Mouse (Mus musculus): ENCODE data around the gene Dnmt3b.

Gene Dnmt3b

DNA sequence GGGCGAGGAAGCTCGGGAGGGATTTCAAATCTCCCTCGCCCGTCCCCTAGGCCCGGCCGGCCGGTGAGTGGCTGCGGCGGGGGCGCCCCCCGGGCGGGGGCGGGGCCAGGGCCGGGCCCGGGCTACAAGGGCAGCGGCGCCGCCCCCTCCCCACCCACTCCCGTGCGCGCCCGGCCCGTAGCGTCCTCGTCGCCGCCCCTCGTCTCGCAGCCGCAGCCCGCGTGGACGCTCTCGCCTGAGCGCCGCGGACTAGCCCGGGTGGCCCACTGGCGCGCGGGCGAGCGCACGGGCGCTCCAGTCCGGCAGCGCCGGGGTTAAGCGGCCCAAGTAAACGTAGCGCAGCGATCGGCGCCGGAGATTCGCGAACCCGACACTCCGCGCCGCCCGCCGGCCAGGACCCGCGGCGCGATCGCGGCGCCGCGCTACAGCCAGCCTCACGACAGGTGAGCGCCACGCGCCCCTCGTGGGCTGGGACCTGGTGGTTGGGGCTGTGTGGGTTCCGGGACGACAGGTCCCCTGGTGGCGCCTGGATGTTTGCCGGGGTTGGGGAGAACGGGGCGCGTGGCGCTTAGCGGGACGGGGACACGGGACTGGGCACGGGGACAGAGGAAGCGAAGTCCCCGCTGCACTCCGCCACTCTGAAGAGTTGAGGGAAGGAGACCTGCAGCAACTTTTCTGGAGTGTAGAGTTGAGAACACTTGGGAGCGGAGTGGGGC lies at the start of gene Dnmt3b:
Gene Dnmt3b (plus strand): TSS at position 153 of the 716 bp plus-strand sequence.
- peak; percentile 68 for DNase-seq (ENCODE audit: low read depth, low spot score)

DNA sequence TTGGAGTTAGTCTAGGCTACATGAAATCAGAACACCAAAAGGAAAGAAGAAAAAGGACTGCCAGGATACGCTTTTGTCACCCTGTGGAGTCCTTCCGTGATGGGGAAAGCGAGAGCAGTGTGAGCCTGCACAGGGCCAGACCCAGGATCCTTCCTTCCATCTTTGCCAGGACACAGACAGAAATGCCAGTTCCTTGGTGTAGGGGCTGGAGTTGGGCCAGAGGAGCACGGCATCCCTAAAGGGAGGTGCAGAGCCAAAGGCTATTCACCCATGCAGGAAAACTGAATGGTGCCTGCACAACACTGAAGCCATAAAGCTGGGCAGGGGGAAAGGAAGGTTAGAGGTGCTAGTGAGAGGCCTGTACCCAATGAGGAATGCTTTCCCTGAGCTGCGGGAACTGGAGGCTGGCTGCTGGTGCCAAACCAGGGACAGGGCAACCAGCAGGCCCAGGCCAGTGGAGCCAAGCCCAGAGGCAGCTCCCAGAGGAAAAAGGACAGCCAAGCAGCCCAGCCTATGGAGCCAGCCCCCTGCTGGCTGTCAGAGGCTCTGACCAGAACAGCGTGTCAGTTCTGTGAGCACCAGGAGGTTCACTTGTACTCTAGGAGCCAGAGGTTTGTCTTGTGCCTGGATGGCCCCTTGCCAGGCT lies 49.1 kb upstream of the Dnmt3b start:
- no peak for DNase-seq (ENCODE audit: low read depth, low spot score)

DNA sequence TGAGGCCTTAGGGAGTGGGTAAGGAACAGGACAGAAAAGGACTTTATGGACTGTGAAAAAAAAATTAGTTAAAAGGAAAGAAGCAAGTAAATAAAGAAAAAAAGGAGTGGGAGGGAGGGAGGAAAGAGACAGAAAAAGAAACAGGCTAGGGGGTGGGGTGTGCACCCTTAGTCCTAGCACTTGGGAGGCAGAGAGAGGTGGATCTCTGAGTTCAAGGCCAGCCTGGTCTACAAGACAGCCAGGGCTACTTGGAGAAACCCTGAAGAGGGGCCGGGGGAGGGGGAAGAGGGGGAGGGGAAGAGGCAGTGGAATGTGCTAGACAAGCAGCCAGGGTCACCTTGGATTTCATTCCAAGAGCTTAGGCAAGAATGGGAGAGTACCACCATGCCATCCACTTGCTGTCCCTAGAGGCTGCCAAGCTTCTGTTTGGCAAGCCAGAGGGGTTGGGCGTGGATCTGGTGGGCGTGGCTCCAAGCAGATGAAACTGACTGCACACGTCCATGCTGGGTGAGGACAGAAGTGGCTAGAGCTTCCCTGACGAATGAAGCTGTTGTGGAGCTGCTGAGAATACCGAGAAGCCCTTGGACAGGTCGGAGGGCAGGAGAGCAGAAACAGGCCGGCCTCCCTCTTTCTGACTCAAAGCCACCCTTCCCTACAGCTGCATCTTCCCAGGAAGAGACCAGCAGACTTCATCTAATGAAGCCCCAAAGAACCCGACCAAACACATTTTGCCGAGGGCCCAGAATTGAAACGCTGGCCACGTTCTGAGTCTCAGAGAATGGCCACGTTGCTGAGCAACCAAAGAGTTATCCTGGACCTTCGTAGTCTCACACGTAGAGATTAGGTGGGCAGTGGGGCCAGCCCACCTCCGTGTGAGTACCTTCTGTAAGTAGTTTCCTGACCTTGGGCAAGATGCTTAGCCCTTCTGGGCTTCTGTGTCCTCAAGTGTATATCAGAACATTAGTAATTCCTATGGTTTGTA lies 48.3 kb upstream of the Dnmt3b start:
- DNase-seq (ENCODE audit: low read depth, low spot score), result no peak

DNA sequence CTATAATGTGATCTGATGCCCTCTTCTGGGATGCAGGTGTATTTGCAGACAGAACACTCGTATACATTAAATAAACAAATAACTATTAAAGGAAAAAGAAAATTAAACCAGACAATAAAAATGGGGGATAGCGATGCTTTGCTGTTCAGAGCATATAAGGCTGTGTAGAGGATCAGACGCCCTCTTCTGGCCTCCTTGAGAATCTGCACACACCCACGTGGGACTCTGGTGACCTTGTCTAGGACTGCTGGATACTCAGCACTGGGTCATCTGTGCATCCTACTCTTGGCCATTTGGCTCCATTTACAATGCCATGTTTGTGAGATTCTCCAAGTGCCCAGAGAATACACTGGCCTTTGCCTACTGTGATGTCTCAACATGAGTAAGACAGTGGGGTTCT lies 45.5 kb upstream of the Dnmt3b start:
- DNase-seq (ENCODE audit: low read depth, low spot score), result no peak

DNA sequence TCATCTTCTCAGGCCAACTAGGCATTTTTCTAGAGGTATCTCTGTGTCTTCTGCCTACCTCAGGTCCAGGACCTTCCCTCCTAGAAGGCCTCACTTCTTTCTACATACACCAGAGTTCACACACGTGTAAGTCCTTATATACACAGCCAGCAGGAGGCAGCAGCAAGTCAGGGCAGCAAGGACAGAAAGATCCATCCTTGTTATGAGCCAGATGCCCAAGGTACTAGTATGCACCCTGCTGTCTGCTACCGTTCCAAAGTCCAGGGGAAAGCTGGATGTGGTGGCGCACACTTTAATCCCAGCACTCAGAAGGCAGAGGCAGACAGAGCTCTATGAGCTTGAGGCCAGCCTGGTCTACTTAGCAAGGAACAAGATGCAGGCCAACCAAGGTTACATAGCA lies 42.8 kb upstream of the Dnmt3b start:
- DNase-seq (ENCODE audit: low read depth, low spot score), result no peak

DNA sequence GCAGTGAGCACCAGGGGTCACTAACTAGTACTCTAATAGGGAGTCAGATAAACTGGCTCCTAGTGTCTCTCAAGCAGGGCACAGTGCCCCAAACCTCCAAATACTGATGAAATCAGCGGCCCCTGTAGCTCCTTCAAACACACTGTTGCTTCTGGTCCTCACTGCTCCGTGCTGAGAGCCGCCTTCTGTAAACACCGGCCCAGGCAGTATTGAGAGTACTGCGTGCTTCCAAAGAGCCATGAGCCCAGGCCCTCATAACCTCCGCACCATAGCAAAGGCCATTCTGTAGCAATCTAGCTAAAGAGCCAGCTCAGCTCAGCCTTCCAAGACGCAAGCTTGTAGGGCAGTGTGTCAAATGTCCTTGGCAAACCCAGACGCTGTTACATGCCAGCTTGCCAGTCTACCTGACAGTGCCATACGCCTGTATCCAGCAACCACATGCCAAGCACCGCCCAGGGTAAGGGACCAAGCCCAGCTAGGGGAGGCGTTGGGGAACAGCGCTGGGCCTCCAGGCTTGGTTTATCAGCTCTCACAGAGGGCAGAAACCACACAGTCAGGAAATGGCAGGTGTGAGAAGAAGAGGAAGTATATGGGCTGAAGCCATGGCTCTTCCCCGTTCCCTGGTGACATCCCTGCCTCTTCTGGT lies 41.3 kb upstream of the Dnmt3b start:
- DNase-seq (ENCODE audit: low read depth, low spot score), result no peak

DNA sequence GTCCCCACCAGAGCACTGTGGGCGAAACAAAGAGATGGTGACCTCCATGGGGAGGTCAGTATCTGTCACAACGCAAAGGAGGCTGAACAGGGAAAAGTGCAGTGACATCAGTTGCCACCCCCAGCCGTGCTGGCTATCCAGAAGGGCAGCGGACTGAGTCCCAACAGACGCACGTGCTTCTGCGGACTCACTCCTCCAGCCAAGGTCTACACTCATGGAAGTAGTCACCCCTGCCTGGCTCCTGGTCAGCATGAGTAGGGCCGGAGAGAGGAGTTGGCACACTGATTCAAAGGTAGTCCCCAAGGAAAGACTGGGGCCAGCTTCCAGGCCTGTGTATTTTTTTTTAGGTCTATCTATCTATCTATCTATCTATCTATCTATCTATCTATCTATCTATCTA lies 40.2 kb upstream of the Dnmt3b start:
- no peak for DNase-seq (ENCODE audit: low read depth, low spot score)

DNA sequence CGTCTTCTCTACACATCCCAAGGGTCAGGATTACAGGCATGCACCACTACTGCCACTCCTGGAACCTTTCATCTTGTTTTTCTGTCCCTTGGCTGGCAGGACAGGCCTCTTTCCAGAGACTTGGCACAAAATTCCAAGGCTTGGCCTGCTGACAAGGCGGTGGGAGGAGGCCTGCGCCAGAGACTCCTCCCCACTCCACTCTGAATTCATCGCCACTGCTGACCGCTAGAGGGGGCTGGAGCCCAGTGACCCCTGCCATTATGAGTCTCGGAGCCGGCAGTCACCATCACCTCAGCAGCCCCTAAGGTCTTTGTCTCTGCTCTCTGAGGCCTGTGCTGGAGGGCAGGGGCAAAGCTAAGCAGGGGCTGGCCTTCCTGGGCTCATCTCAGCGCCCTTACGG lies 39.7 kb upstream of the Dnmt3b start:
- DNase-seq (ENCODE audit: low read depth, low spot score), result peak; percentile 86

DNA sequence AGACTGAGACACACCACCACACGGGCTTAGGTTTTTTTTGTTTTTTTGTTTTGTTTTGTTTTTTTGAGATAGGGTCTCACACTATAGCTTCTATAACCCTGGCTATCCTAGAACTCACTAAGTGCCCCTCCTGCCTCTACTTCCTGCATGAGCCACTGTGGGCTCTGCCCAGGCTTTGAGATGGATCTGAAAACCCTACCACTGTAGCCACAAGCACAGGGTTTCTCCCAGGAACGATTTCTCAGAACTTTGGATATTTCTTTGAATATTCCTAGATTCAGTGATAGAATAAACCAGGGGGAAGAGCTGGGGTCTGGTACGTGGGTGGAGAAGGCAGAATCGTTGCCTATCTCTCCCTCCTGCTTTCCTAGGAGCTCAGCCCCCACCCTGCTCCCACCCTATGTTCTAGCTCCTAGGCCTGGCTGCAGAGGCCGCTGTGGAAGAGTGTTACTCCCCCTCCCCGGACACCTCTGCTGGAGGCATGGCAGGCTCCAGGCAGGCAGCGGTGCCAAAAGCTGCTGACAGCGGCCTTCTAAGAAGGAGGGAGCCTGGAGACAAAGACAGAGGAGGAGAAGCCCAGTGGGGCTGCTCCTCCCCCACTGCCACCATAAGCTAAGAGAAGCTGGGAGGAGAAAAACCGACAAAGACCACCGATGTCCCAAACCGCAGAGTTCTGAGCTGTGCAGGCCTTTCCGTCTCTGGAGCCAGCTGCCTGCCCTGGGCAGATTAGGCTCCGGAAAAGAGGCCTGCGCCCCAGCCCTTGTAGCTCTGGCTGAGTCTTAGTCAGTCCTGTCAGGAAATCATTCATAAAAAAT lies 38.6 kb upstream of the Dnmt3b start:
- no peak for DNase-seq (ENCODE audit: low read depth, low spot score)

DNA sequence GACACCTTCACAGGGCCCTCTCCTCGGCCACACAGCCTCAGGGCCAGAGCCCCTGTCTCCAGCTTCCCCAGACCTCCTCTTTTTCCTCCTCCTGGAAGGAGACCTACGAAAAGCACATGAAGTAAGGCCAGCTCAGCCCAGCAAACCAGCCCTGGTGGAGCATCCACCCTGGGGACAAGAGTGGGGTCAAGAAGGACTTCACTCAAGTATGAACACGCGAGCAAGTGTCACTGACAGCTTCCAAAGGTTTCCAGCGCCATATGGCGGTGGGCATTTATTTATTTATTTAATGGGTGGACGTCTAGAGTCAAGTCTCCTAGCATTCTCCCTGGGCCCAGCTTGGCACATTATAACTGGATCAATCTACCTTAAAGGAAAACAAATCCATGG lies 38.0 kb upstream of the Dnmt3b start:
- no peak for DNase-seq (ENCODE audit: low read depth, low spot score)

DNA sequence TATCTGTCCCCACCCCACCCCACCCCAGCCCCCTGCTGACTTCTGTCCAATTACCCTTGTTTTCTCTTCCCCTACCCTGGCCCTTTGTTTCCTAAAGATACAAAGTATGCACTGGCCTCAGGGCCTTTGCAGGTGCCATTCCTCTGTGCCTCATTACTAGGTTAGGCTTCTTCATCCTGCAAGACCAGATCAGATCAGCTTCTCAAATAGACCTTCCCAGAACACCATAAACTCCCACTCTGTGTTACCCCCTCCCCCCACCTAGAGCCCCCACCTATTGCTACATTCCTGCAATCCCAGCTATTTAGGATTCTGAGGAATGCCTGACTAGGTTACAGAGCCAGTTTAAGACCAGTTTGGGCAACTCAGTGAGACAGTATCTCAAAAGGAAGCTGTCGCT lies 37.5 kb upstream of the Dnmt3b start:
- DNase-seq (ENCODE audit: low read depth, low spot score), result no peak

DNA sequence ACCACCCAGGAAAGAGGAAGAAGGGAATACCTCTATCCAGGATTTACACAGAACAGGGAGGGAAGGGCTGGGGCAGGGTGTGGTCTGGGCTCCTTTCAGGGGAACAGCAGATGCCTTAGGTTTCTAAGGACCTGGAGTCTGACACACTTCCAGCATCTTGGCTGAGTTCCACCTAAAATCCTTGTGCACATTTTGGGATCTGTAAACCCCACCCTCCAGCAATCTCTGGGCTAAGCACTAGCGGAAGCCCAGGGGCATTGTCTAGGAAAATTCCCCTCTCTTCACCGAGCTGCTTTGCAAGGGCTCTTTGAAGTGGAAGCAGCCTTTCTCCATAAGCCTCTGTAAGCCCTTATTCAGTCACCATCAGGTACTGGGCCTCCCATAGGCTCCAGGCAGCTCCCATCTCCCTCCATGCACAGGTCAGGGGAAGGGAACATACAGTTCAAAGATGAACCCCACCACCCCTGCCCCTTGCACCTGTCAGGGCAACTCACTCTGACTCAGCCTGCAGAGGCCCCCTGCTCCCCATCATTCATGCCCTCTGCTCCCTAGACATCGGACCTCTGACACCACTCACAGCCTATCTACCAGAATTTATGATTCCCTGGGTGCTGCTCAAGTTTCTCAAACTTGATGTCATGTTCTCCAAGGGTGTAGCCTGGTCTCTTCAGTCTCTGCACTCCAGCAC lies 36.5 kb upstream of the Dnmt3b start:
- DNase-seq (ENCODE audit: low read depth, low spot score), result no peak

DNA sequence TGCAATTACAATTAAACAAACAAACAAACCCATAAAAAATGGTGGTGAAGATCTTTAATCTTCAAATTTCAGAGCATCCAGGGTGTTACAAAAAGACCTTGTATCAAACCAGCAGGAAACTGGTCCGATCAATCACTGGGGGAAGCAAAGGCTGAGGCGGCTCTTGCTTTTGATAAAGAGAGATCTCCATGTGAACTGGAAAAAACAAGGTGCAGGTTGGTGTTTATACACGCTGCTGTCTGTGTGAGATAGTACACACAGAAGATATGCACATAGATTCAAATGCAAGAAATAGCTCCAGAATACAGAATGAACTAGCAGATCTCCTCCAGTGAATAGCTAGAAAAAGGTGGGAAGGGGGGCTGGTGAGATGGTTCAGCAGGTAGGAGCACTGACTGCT lies 32.4 kb upstream of the Dnmt3b start:
- no peak for DNase-seq (ENCODE audit: low read depth, low spot score)

DNA sequence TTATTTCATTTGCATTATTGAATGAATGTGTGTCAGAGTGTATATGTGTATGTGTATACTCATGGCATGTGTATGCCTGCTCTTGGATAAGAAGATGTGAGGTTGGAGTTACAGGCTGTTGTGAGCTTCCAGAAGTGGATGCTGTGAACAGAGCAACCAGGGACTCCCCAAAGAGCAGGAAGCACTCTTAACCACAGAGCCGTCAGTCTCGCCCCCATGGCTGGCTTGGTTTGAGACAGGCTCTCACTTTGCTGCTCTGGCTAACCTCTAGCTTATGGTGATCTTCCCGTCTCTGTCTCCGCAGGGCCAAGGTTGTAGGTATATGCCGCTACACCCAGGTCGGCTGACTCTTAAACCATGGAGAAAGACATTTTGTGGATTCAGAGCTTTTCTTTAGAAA lies 30.8 kb upstream of the Dnmt3b start:
- no peak for DNase-seq (ENCODE audit: low read depth, low spot score)

DNA sequence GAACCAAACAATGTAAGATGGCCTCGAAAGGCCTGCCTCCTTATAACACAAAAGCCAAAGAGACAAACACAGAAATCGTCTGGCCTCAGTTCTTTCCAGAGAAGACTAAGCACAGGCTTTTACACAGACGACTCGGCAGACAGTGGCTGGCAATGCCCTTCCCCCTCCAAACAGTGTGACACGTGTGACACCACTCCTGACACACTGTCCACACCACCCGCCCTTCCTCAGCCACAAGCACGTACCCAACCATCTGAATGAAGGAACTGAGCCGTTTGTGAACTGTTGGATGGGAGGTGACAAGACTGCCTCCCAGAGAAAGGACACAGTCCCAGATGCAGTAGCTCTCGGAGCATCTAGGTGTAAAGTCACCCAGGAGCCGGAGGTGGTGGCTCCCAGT lies 30.4 kb upstream of the Dnmt3b start:
- no peak for DNase-seq (ENCODE audit: low read depth, low spot score)

DNA sequence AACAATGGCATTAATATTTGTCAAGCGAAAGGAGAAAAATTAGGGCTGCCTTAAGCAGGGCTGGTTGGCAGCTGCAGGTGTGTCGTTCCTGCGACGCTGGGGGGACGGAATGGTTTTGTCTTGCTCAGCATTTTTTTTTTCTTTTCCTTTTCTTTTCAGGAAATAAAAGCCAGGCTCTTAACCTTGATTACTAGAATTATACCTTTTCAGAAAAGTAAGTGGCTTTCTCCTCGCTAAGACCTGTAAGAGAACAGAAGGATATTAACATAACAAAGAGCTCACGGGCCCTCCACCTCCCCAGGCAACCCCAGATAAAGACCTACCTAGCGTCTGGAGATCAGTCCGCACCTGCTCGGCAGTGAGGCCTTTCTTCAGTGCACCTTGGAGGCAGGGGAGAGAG lies 26.8 kb upstream of the Dnmt3b start:
- no peak for DNase-seq (ENCODE audit: low read depth, low spot score)

DNA sequence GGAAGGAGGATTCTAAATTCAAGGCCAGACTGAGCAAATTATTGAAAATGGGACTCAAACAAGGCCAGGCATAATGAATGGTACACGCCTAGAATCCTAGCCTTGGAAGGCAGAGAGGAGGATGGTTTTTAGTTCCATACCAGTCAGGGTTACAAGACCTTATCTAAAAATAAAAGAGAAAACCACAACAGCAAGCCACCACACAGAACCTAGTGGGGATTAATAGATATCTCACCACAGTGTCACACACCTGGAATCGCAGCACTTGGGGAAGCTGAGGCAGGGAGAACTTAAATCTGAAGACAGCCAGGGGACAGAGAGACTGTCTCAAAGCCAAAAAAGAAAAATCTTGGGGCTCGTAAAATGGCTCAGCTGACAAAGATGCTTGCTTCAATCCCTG lies 18.3 kb upstream of the Dnmt3b start:
- no peak for DNase-seq (ENCODE audit: low read depth, low spot score)

DNA sequence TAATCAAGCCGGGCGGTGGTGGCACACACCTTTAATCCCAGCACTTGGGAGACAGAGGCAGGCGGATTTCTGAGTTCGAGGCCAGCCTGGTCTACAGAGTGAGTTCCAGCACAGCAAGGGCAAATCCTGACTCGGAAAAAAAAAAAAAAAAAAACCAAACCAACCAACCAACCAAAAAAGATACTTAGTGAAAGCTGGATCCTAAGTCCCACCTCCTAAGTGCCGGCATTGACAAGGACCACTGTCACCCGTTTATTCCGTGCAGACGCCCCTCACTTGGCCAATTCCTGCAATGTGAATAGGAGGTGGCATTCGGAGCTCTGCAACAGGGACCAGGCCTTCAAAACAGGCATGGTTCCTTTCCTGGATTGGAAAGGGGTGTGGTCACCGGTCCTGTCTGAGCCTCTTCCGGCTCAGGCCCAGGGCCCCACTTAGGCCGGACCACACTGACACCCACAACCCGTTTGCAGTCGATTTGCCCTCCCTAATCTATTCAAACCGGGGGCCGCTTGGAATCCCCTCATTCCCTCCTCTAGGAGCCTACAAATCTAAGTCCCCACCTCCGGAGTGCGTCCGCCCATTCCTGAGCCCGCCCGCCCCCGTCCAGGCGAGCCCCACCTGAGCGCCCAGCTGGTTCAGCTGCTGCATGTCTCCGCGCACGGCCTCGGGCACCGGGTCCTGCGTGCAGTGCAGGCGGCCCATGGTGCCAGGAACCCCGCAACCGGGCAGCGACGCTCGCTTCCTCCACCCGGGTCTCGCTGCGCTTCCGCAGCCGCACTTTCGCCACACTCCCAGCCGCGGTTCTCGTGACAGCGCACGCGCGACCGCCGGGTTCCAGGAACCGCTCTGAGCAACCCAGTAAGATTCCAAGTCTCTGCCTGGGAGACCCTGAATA lies 17.0 kb upstream of the Dnmt3b start, which contains the start of gene Commd7:
Gene Commd7 (minus strand): TSS at position 806 of the 895 bp plus-strand sequence.
- DNase-seq (ENCODE audit: low read depth, low spot score), result peak; percentile 81

DNA sequence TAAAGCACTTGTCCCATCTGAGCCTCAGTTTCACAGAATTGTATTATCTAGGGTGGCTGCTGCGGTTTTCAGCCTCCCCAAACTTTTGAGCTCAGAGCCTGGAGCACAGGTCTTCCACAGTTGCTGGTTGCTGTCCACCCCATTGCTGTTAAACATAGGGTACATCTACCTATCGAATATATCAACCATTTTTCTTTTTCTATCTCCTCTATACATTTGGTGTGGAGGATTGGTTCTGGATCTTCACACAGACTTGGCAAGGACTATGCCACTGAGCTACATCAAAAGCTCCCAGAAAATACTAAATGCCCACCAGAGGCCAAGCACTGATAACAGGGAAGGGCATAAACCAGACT lies 16.4 kb upstream of the Dnmt3b start:
- DNase-seq (ENCODE audit: low read depth, low spot score), result no peak

Data from forelimb bud, embryonic 11.5 days (tissue).